Mouse (Mus musculus): ENCODE results near the gene Fam19a4. TPM values are rescaled to one million over a fixed set of nuclear protein-coding genes. Genes with fewer than 3 reads are reported as not detected.

Fam19a4 gene
- polyA plus RNA-seq, 1 experiment from 2014 or later = not detected

DNA sequence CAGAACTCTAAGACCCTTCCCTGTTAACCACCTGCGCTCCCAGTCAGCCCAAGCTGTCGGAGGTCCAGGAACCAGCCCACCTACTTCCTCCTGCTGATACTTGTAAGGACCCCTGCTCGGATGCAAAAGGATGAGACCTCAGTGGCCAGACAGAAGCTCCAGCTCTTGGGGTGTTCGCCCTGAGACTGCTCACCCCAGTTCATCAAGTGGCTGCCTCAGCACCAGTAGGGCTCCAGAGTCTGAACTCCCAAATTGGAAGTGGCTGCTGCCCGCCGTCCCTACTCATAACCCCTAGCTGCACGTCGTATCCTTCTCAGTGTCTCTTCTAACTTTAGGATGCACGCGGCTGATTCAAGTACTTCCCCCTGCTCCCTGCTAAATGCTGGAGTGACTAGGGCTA is 614 bp downstream of the Fam19a4 start:
- 4% methylated on average over 10 of the region's 10 CpGs for WGBS (ENCODE audit: insufficient replicate concordance)
- Histone ChIP-seq H3K27me3 (ENCODE audit: control insufficient read depth, insufficient read depth, low read length) (peaks cover 29% of the 10 kb centered on the region), H3K4me3 (ENCODE audit: low read depth, low read length) (peak overlapping the region; percentile 46)

DNA sequence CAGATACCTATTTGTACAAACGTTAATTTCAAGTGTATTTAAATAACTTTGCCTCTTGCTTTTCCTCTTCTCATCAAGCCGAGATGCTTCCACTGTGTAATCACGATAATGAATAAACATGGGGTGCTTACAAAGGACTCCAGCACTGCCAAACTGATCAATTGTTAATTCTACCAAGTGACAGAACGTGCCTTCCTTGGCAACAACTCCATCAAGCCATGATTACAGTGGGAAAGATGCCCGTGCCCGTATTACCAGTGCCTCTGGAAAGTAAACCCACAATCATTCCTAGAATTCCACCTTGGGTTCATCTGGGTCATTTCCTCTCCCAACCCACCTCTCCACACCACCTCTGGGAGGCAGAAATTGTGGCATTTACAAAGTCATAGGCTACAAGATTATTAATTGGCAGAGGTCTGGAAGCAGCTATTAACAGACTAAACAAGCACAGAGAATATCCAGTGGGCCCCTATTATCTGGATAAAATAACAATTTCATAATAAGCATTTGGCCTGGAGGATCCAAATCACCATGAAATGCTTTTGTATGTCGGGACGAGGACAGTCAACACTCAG is 7.9 kb downstream of the Fam19a4 start:
- no peaks in the 10 kb centered on the region for H3K36me3 ChIP-seq (ENCODE audit: control insufficient read depth, insufficient read depth, low read length)
- H3K4me3 ChIP-seq (ENCODE audit: low read depth, low read length) = no peak overlapping the region
- H3K27ac ChIP-seq (ENCODE audit: low read depth, low read length) = no peak overlapping the region
- no peaks in the 10 kb centered on the region for H3K4me1 ChIP-seq (ENCODE audit: control insufficient read depth, insufficient read depth, low read length)
- H3K9me3 ChIP-seq (replicated peaks; ENCODE audit: control insufficient read depth, low read length) = no peaks in the 10 kb centered on the region
- H3K9ac ChIP-seq (ENCODE audit: low read depth, low read length) = no peak overlapping the region
- peaks cover 2% of the 10 kb centered on the region; the same call in 1 of the 2 replicates for H3K27me3 ChIP-seq (ENCODE audit: control insufficient read depth, insufficient read depth, low read length)
- 76% methylated on average over 8 of the region's 8 CpGs for WGBS (ENCODE audit: insufficient replicate concordance)
- ATAC-seq (replicated peaks; ENCODE audit: insufficient number of reproducible peaks, low FRiP score, low TSS enrichment) = no peak
- H3K4me2 ChIP-seq = no peak overlapping the region

More for the DNA sequence above, 614 bp downstream of the Fam19a4 start:
- Histone ChIP-seq H3K9ac (ENCODE audit: low read depth, low read length) (no peak overlapping the region), H3K4me1 (ENCODE audit: control insufficient read depth, insufficient read depth, low read length) (peaks cover 8% of the 10 kb centered on the region; the same call in 1 of the 2 replicates), H3K36me3 (ENCODE audit: control insufficient read depth, insufficient read depth, low read length) (no peaks in the 10 kb centered on the region), H3K27ac (ENCODE audit: low read depth, low read length) (no peak overlapping the region), H3K9me3 (replicated peaks; ENCODE audit: control insufficient read depth, low read length) (no peaks in the 10 kb centered on the region), H3K4me2 (peak overlapping the region; percentile 82)
- no peak for ATAC-seq (replicated peaks; ENCODE audit: insufficient number of reproducible peaks, low FRiP score, low TSS enrichment)

DNA sequence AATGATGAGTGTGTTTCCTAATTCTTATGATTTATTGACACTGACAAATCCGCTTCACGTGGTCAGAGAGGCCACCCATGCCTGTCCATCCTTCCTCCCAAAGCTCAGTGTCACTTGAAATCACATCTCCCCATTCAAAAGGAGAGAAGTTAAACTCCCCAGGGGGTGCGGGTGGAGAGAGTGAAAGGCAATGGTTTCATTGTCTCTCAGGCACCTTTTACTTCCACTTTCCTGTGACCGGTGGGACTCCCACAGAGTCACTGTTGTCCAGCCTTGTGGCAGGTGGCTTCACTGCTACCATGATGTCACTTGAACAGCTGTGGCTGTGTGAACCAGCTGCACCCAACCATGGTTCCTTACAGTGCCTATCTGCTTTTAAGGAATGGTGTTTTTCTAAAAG is 11.8 kb downstream of the Fam19a4 start:
- Histone ChIP-seq H3K4me1 (ENCODE audit: control insufficient read depth, insufficient read depth, low read length) (no peaks in the 10 kb centered on the region), H3K4me3 (ENCODE audit: low read depth, low read length) (no peak overlapping the region), H3K36me3 (ENCODE audit: control insufficient read depth, insufficient read depth, low read length) (no peaks in the 10 kb centered on the region), H3K9me3 (replicated peaks; ENCODE audit: control insufficient read depth, low read length) (no peaks in the 10 kb centered on the region), H3K9ac (ENCODE audit: low read depth, low read length) (no peak overlapping the region), H3K27ac (ENCODE audit: low read depth, low read length) (no peak overlapping the region), H3K4me2 (no peak overlapping the region), H3K27me3 (ENCODE audit: control insufficient read depth, insufficient read depth, low read length) (no peaks in the 10 kb centered on the region)
- ATAC-seq (replicated peaks; ENCODE audit: insufficient number of reproducible peaks, low FRiP score, low TSS enrichment) = no peak
- 35% methylated on average over 4 of the region's 4 CpGs for WGBS (ENCODE audit: insufficient replicate concordance)

DNA sequence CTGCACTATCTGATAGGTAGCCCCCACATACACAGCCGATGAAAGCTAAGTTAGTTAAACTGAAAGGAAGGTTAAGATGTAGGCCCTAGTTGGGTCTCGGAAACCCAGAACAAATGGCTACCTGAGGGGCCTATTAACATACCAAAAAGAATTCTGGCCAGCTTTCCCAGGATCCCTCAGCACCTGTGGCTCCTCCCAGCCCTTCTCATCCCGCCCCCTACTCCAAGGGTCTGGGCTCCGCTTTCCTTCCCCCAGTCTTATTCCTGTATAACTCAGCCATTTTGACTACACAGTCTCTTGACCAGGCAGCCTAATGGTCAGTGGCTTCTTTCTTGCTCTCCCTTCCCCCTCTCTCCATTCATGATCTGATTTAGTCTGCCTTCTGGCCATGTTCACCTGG is 13.7 kb downstream of the Fam19a4 start:
- Histone ChIP-seq H3K27me3 (ENCODE audit: control insufficient read depth, insufficient read depth, low read length) (no peaks in the 10 kb centered on the region), H3K4me1 (ENCODE audit: control insufficient read depth, insufficient read depth, low read length) (no peaks in the 10 kb centered on the region), H3K36me3 (ENCODE audit: control insufficient read depth, insufficient read depth, low read length) (no peaks in the 10 kb centered on the region), H3K4me2 (no peak overlapping the region), H3K9me3 (replicated peaks; ENCODE audit: control insufficient read depth, low read length) (no peaks in the 10 kb centered on the region), H3K27ac (ENCODE audit: low read depth, low read length) (no peak overlapping the region), H3K9ac (ENCODE audit: low read depth, low read length) (no peak overlapping the region), H3K4me3 (ENCODE audit: low read depth, low read length) (no peak overlapping the region)
- WGBS (ENCODE audit: insufficient replicate concordance) = 58% methylated on average over 4 of the region's 4 CpGs
- no peak for ATAC-seq (replicated peaks; ENCODE audit: insufficient number of reproducible peaks, low FRiP score, low TSS enrichment)

DNA sequence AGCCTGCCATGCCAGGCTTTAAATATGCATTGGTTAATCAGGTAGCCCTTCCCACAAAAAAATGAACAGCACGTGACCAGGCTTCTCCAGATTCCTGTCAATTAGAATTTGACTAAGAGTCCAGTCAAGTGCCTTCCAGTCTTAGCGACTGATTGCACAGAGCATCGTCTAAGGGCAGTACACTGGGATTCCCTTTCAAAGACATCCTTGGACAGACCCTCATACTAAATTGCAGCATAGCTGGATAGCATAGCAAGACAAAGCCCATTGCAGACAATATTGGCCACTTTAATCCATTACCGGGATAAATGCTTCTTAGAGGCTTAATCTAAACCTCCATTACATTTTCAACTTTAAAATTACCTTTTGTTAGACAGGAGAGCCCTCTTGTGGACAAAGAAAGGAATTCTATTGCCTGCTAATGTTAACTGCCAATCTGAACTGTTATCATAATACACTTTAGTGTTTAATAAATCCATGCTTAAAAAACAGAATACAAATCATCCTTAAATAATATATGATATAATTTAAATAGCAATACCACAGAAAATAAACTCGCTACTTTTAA is 33.0 kb downstream of the Fam19a4 start:
- H3K9me3 ChIP-seq (replicated peaks; ENCODE audit: control insufficient read depth, low read length) = no peaks in the 10 kb centered on the region
- no peak overlapping the region for H3K27ac ChIP-seq (ENCODE audit: low read depth, low read length)
- H3K27me3 ChIP-seq (ENCODE audit: control insufficient read depth, insufficient read depth, low read length) = no peaks in the 10 kb centered on the region; the same call in 1 of the 2 replicates
- H3K9ac ChIP-seq (ENCODE audit: low read depth, low read length) = no peak overlapping the region
- ATAC-seq (replicated peaks; ENCODE audit: insufficient number of reproducible peaks, low FRiP score, low TSS enrichment) = no peak
- H3K4me3 ChIP-seq (ENCODE audit: low read depth, low read length) = no peak overlapping the region
- H3K36me3 ChIP-seq (ENCODE audit: control insufficient read depth, insufficient read depth, low read length) = no peaks in the 10 kb centered on the region
- WGBS (ENCODE audit: insufficient replicate concordance) = 48% methylated on average over 5 of the region's 5 CpGs
- no peak overlapping the region for H3K4me2 ChIP-seq
- no peaks in the 10 kb centered on the region for H3K4me1 ChIP-seq (ENCODE audit: control insufficient read depth, insufficient read depth, low read length)

GRCm38 (mm10) chr6:97019323-97019722 is 40.9 kb downstream of the Fam19a4 start:
- H3K27me3 ChIP-seq (ENCODE audit: control insufficient read depth, insufficient read depth, low read length) = no peaks in the 10 kb centered on the region
- no peak overlapping the region for H3K4me2 ChIP-seq
- no peaks in the 10 kb centered on the region for H3K4me1 ChIP-seq (ENCODE audit: control insufficient read depth, insufficient read depth, low read length)
- ATAC-seq (replicated peaks; ENCODE audit: insufficient number of reproducible peaks, low FRiP score, low TSS enrichment) = no peak
- H3K27ac ChIP-seq (ENCODE audit: low read depth, low read length) = no peak overlapping the region
- no peak overlapping the region for H3K4me3 ChIP-seq (ENCODE audit: low read depth, low read length)
- H3K36me3 ChIP-seq (ENCODE audit: control insufficient read depth, insufficient read depth, low read length) = no peaks in the 10 kb centered on the region
- WGBS (ENCODE audit: insufficient replicate concordance) = 41% methylated on average over 2 of the region's 2 CpGs
- H3K9me3 ChIP-seq (replicated peaks; ENCODE audit: control insufficient read depth, low read length) = no peaks in the 10 kb centered on the region
- no peak overlapping the region for H3K9ac ChIP-seq (ENCODE audit: low read depth, low read length)

DNA sequence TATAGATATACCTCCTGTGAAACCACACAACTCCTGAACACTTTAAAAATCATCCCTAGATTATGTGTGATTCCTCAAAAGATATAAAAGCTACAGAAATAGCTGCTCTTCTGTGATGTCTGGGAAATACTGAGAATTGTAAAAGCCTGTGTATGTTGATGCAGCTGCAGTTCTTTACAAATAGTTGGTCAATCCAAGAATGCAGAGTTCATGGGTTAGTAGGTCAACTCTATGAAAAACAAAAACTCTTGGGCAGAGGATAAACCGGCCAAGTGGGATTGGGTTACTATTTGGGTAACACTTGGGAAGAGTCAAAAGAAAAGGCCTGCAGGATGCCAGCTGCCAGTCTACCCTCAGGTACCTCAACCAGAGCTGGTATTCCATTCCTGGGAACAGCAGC is 43.5 kb downstream of the Fam19a4 start:
- H3K4me3 ChIP-seq (ENCODE audit: low read depth, low read length) = no peak overlapping the region
- H3K4me1 ChIP-seq (ENCODE audit: control insufficient read depth, insufficient read depth, low read length) = no peaks in the 10 kb centered on the region
- no peaks in the 10 kb centered on the region for H3K36me3 ChIP-seq (ENCODE audit: control insufficient read depth, insufficient read depth, low read length)
- no peaks in the 10 kb centered on the region for H3K9me3 ChIP-seq (replicated peaks; ENCODE audit: control insufficient read depth, low read length)
- whole genome bisulfite sequencing (ENCODE audit: insufficient replicate concordance) = 93% methylated on average over 1 of the region's 1 CpGs
- H3K27ac ChIP-seq (ENCODE audit: low read depth, low read length) = no peak overlapping the region
- H3K4me2 ChIP-seq = no peak overlapping the region
- no peak for ATAC-seq (replicated peaks; ENCODE audit: insufficient number of reproducible peaks, low FRiP score, low TSS enrichment)
- no peaks in the 10 kb centered on the region for H3K27me3 ChIP-seq (ENCODE audit: control insufficient read depth, insufficient read depth, low read length)
- no peak overlapping the region for H3K9ac ChIP-seq (ENCODE audit: low read depth, low read length)

- Histone ChIP-seq H3K4me1 (ENCODE audit: control insufficient read depth, insufficient read depth, low read length) (no peaks in the 10 kb centered on the region), H3K36me3 (ENCODE audit: control insufficient read depth, insufficient read depth, low read length) (no peaks in the 10 kb centered on the region), H3K27me3 (ENCODE audit: control insufficient read depth, insufficient read depth, low read length) (no peaks in the 10 kb centered on the region), H3K4me2 (no peak overlapping the region), H3K27ac (ENCODE audit: low read depth, low read length) (no peak overlapping the region), H3K9ac (ENCODE audit: low read depth, low read length) (no peak overlapping the region), H3K4me3 (ENCODE audit: low read depth, low read length) (no peak overlapping the region), H3K9me3 (replicated peaks; ENCODE audit: control insufficient read depth, low read length) (no peaks in the 10 kb centered on the region)
- no peak for ATAC-seq (replicated peaks; ENCODE audit: insufficient number of reproducible peaks, low FRiP score, low TSS enrichment)
- WGBS (ENCODE audit: insufficient replicate concordance) = 63% methylated on average over 3 of the region's 3 CpGs
These were observed 44.2 kb downstream of the Fam19a4 start for GRCm38 (mm10) chr6:97016018-97016417.

GRCm38 (mm10) chr6:97006513-97007094 is 53.6 kb downstream of the Fam19a4 start:
- ATAC-seq (replicated peaks; ENCODE audit: insufficient number of reproducible peaks, low FRiP score, low TSS enrichment) = no peak
- 40% methylated on average over 8 of the region's 8 CpGs for WGBS (ENCODE audit: insufficient replicate concordance)
- H3K4me2 ChIP-seq = no peak overlapping the region

More at GRCm38 (mm10) chr6:97006513-97007094, 53.6 kb downstream of the Fam19a4 start:
- H3K36me3 ChIP-seq (ENCODE audit: control insufficient read depth, insufficient read depth, low read length) = no peaks in the 10 kb centered on the region
- H3K27me3 ChIP-seq (ENCODE audit: control insufficient read depth, insufficient read depth, low read length) = no peaks in the 10 kb centered on the region
- no peak overlapping the region for H3K9ac ChIP-seq (ENCODE audit: low read depth, low read length)
- H3K27ac ChIP-seq (ENCODE audit: low read depth, low read length) = no peak overlapping the region
- no peaks in the 10 kb centered on the region for H3K4me1 ChIP-seq (ENCODE audit: control insufficient read depth, insufficient read depth, low read length)
- no peak overlapping the region for H3K4me3 ChIP-seq (ENCODE audit: low read depth, low read length)
- H3K9me3 ChIP-seq (replicated peaks; ENCODE audit: control insufficient read depth, low read length) = no peaks in the 10 kb centered on the region
